8 mouse cellular contexts compared by ENCODE assay signal in genomic region chr17:45572103-45573086, GRCm38 (mm10). TPM values are rescaled to one million over a fixed set of nuclear protein-coding genes. Genes with fewer than 3 reads are reported as not detected.
DNase-seq lines count a peak whose midpoint lies in the region; ATAC-seq and TF ChIP-seq lines count a peak whose summit lies in the region.

No protein-coding gene starts in this region.

- peaks cover 51% of the 10 kb centered on the region for H3K36me3 ChIP-seq in C2C12 (ENCODE audit: control insufficient read depth, insufficient read depth)
- H3K36me3 ChIP-seq in heart, embryonic 12.5 days: peaks cover 44% of the 10 kb centered on the region
- H3K36me3 ChIP-seq in kidney, embryonic 15.5 days: peaks cover 48% of the 10 kb centered on the region
- H3K36me3 ChIP-seq in liver, embryonic 11.5 days (ENCODE audit: control insufficient read depth, insufficient read depth, low read length): peaks cover 42% of the 10 kb centered on the region
- H3K36me3 ChIP-seq in stomach, embryonic 15.5 days: peaks cover 43% of the 10 kb centered on the region

- H3K4me3 ChIP-seq in C2C12 (ENCODE audit: insufficient read depth, poor library complexity, severe bottlenecking): peak overlapping the region; percentile 95
- H3K4me3 ChIP-seq in bone marrow, adult 2 months (replicated peaks; ENCODE audit: control insufficient read depth, low read depth, low read length): peak overlapping the region; percentile 97
- H3K4me3 ChIP-seq in heart, embryonic 12.5 days: peak overlapping the region; percentile 97
- H3K4me3 ChIP-seq in kidney, embryonic 15.5 days (replicated peaks): peak overlapping the region; percentile 97
- H3K4me3 ChIP-seq in liver, embryonic 11.5 days (ENCODE audit: low read depth, low read length): peak overlapping the region; percentile 100
- H3K4me3 ChIP-seq in stomach, embryonic 15.5 days (replicated peaks): peak overlapping the region; percentile 99

- peak; percentile 83 for DNase-seq in liver, embryonic 11.5 days (ENCODE audit: low spot score)

- H3ac ChIP-seq in C2C12 (ENCODE audit: control insufficient read depth, insufficient read length, low read depth): peak overlapping the region; percentile 87

- ATAC-seq in erythroblast, adult 5-6 weeks (replicated peaks; ENCODE audit: low FRiP score, poor library complexity, severe bottlenecking): peak; percentile 52
- peak; percentile 76 for ATAC-seq in heart, embryonic 12.5 days (ENCODE audit: insufficient number of reproducible peaks, low FRiP score)
- ATAC-seq in kidney, embryonic 15.5 days (replicated peaks; ENCODE audit: low FRiP score): peak; percentile 65
- ATAC-seq in liver, embryonic 11.5 days (replicated peaks; ENCODE audit: low FRiP score): peak; percentile 50
- ATAC-seq in monocyte, adult 5-6 weeks (replicated peaks; ENCODE audit: insufficient number of reproducible peaks, low FRiP score, low TSS enrichment, poor library complexity, severe bottlenecking): 0 out of 2 replicates have a peak, but pooled peaks have one; percentile 4
- ATAC-seq in stomach, embryonic 15.5 days (ENCODE audit: insufficient read depth, low FRiP score, low read depth): peak; percentile 29

- TF ChIP-seq POLR2A in bone marrow, adult 2 months (IDR thresholded peaks at IDR 0.05; ENCODE audit: borderline replicate concordance, control insufficient read depth, low read depth, low read length): 0 out of 2 replicates have a peak, but pooled peaks have one; percentile 29

- peaks cover 44% of the 10 kb centered on the region for H3K79me3 ChIP-seq in C2C12 (ENCODE audit: low read depth)

- peaks cover 68% of the 10 kb centered on the region for H3K79me2 ChIP-seq in C2C12 (ENCODE audit: control insufficient read depth, insufficient read depth)

- peak; percentile 17 for TF ChIP-seq CTCF in C2C12 (IDR thresholded peaks at IDR 0.05; ENCODE audit: control insufficient read depth, insufficient read depth, insufficient read length)
- TF ChIP-seq CTCF in bone marrow, adult 2 months (IDR thresholded peaks at IDR 0.05; ENCODE audit: control insufficient read depth, insufficient read depth, low read length): peak; percentile 8; the same call in 1 of the 2 replicates

- H3K27me3 ChIP-seq in C2C12 (ENCODE audit: control insufficient read depth, insufficient read depth, insufficient read length): no peaks in the 10 kb centered on the region
- H3K27me3 ChIP-seq in heart, embryonic 12.5 days (replicated peaks): no peaks in the 10 kb centered on the region
- H3K27me3 ChIP-seq in kidney, embryonic 15.5 days: no peaks in the 10 kb centered on the region
- H3K27me3 ChIP-seq in liver, embryonic 11.5 days (replicated peaks; ENCODE audit: control insufficient read depth, insufficient read depth, low read length): no peaks in the 10 kb centered on the region
- no peaks in the 10 kb centered on the region for H3K27me3 ChIP-seq in stomach, embryonic 15.5 days (replicated peaks)

- peak overlapping the region; percentile 100 for H3K9ac ChIP-seq in heart, embryonic 12.5 days
- H3K9ac ChIP-seq in kidney, embryonic 15.5 days: peak overlapping the region; percentile 100
- peak overlapping the region; percentile 100 for H3K9ac ChIP-seq in liver, embryonic 11.5 days (ENCODE audit: low read depth, low read length)
- peak overlapping the region; percentile 100 for H3K9ac ChIP-seq in stomach, embryonic 15.5 days

- no peaks in the 10 kb centered on the region for H3K9me3 ChIP-seq in heart, embryonic 12.5 days (replicated peaks)
- no peaks in the 10 kb centered on the region for H3K9me3 ChIP-seq in kidney, embryonic 15.5 days (replicated peaks)
- no peaks in the 10 kb centered on the region for H3K9me3 ChIP-seq in liver, embryonic 11.5 days (ENCODE audit: control insufficient read depth, low read length)
- H3K9me3 ChIP-seq in stomach, embryonic 15.5 days: no peaks in the 10 kb centered on the region

- peak overlapping the region; percentile 75 for H3K4me2 ChIP-seq in heart, embryonic 12.5 days
- H3K4me2 ChIP-seq in kidney, embryonic 15.5 days: peak overlapping the region; percentile 88
- H3K4me2 ChIP-seq in liver, embryonic 11.5 days: peak overlapping the region; percentile 98
- H3K4me2 ChIP-seq in stomach, embryonic 15.5 days: peak overlapping the region; percentile 84

- no peaks in the 10 kb centered on the region; the same call in 1 of the 2 replicates for H3K4me1 ChIP-seq in bone marrow, adult 2 months (ENCODE audit: control insufficient read depth, insufficient read depth, low read length)
- peaks cover 54% of the 10 kb centered on the region for H3K4me1 ChIP-seq in heart, embryonic 12.5 days (replicated peaks)
- H3K4me1 ChIP-seq in kidney, embryonic 15.5 days: peaks cover 56% of the 10 kb centered on the region
- peaks cover 41% of the 10 kb centered on the region for H3K4me1 ChIP-seq in liver, embryonic 11.5 days (replicated peaks; ENCODE audit: control insufficient read depth, insufficient read depth, low read length)
- H3K4me1 ChIP-seq in stomach, embryonic 15.5 days: peaks cover 35% of the 10 kb centered on the region

- H3K27ac ChIP-seq in bone marrow, adult 2 months (ENCODE audit: control insufficient read depth, insufficient read depth, low read depth, low read length, poor library complexity): peak overlapping the region; percentile 93
- H3K27ac ChIP-seq in heart, embryonic 12.5 days (ENCODE audit: poor library complexity, severe bottlenecking): peak overlapping the region; percentile 98
- peak overlapping the region; percentile 99 for H3K27ac ChIP-seq in kidney, embryonic 15.5 days
- H3K27ac ChIP-seq in liver, embryonic 11.5 days (ENCODE audit: low read depth, low read length): peak overlapping the region; percentile 99
- H3K27ac ChIP-seq in stomach, embryonic 15.5 days: peak overlapping the region; percentile 99

- under 1% methylated on average over 57 of the region's 57 CpGs for WGBS in bone marrow, adult 2 months
- under 1% methylated on average over 57 of the region's 57 CpGs for WGBS in heart, embryonic 12.5 days
- under 1% methylated on average over 57 of the region's 57 CpGs for WGBS in kidney, embryonic 15.5 days
- WGBS in liver, embryonic 11.5 days: under 1% methylated on average over 51 of the region's 57 CpGs
- WGBS in stomach, embryonic 15.5 days: under 1% methylated on average over 56 of the region's 57 CpGs

RNA-seq across cellular contexts. Expression of gene Hsp90ab1, which starts 0.7 kb away (rescaled TPM):
- polyA plus RNA-seq in C2C12 (2012; fragmentation: generic; extraction: Trizol): 2,021 TPM
- polyA plus RNA-seq in bone marrow, adult 2 months (2011; ENCODE audit: insufficient read depth, insufficient read length, low replicate concordance, missing spikeins): 576 and 1,077 TPM in 2 replicates
- 192 and 222 TPM in 2 replicates for total RNA-seq in erythroblast, adult 5-6 weeks (2015; ENCODE audit: low replicate concordance)
- total RNA-seq in erythroblast, adult 5-6 weeks (2017; ENCODE audit: low replicate concordance): 246 and 293 TPM in 2 replicates
- 1,306 and 1,316 TPM in 2 replicates for polyA plus RNA-seq in heart, embryonic 12.5 days (2016; fragmentation: Nextera tagmentation; extraction: Ambion mirVana)
- 1,881 and 1,940 TPM in 2 replicates for polyA plus RNA-seq in kidney, embryonic 15.5 days (2015; fragmentation: Nextera tagmentation; extraction: Ambion mirVana)
- polyA plus RNA-seq in liver, embryonic 11.5 days (2014; fragmentation: Nextera tagmentation; extraction: Ambion mirVana): 1,837 and 1,887 TPM in 2 replicates
- 826 to 1,618 TPM (median 1,101 TPM) in 3 replicates for total RNA-seq in monocyte, adult 5-6 weeks (2017)
- 1,532 and 1,551 TPM in 2 replicates for polyA plus RNA-seq in stomach, embryonic 15.5 days (2015; fragmentation: Nextera tagmentation; extraction: Ambion mirVana)

RNA-seq across cellular contexts. Expression of gene Slc35b2, which starts 8.7 kb away (rescaled TPM):
- 131 TPM for polyA plus RNA-seq in C2C12 (2012; fragmentation: generic; extraction: Trizol)
- polyA plus RNA-seq in bone marrow, adult 2 months (2011; ENCODE audit: insufficient read depth, insufficient read length, low replicate concordance, missing spikeins): 14.7 and 22.7 TPM in 2 replicates
- total RNA-seq in erythroblast, adult 5-6 weeks (2015; ENCODE audit: low replicate concordance): 16.5 and 25.2 TPM in 2 replicates
- total RNA-seq in erythroblast, adult 5-6 weeks (2017; ENCODE audit: low replicate concordance): 2.2 and 21.7 TPM in 2 replicates
- polyA plus RNA-seq in heart, embryonic 12.5 days (2016; fragmentation: Nextera tagmentation; extraction: Ambion mirVana): 85.6 and 89.6 TPM in 2 replicates
- 142 TPM in 2 replicates for polyA plus RNA-seq in kidney, embryonic 15.5 days (2015; fragmentation: Nextera tagmentation; extraction: Ambion mirVana)
- 110 and 116 TPM in 2 replicates for polyA plus RNA-seq in liver, embryonic 11.5 days (2014; fragmentation: Nextera tagmentation; extraction: Ambion mirVana)
- total RNA-seq in monocyte, adult 5-6 weeks (2017): 26.7 to 47.1 TPM (median 39.0 TPM) in 3 replicates
- polyA plus RNA-seq in stomach, embryonic 15.5 days (2015; fragmentation: Nextera tagmentation; extraction: Ambion mirVana): 115 and 131 TPM in 2 replicates

RNA-seq across cellular contexts. Expression of gene Nfkbie, which starts 16.9 kb away (rescaled TPM):
- polyA plus RNA-seq in C2C12 (2012; fragmentation: generic; extraction: Trizol): 5.3 TPM
- 6.9 and 14.8 TPM in 2 replicates for polyA plus RNA-seq in bone marrow, adult 2 months (2011; ENCODE audit: insufficient read depth, insufficient read length, low replicate concordance, missing spikeins)
- total RNA-seq in erythroblast, adult 5-6 weeks (2015; ENCODE audit: low replicate concordance): 1.5 and 1.7 TPM in 2 replicates
- 1.1 and 1.5 TPM in 2 replicates for total RNA-seq in erythroblast, adult 5-6 weeks (2017; ENCODE audit: low replicate concordance)
- polyA plus RNA-seq in heart, embryonic 12.5 days (2016; fragmentation: Nextera tagmentation; extraction: Ambion mirVana): 2.5 and 3.1 TPM in 2 replicates
- 5.3 and 5.7 TPM in 2 replicates for polyA plus RNA-seq in kidney, embryonic 15.5 days (2015; fragmentation: Nextera tagmentation; extraction: Ambion mirVana)
- polyA plus RNA-seq in liver, embryonic 11.5 days (2014; fragmentation: Nextera tagmentation; extraction: Ambion mirVana): 2.5 and 3.0 TPM in 2 replicates
- total RNA-seq in monocyte, adult 5-6 weeks (2017): 55.6 to 60.0 TPM (median 55.9 TPM) in 3 replicates
- polyA plus RNA-seq in stomach, embryonic 15.5 days (2015; fragmentation: Nextera tagmentation; extraction: Ambion mirVana): 4.3 and 4.4 TPM in 2 replicates

RNA-seq across cellular contexts. Expression of gene Tmem151b, which starts 22.9 kb away (rescaled TPM):
- 1.2 TPM for polyA plus RNA-seq in C2C12 (2012; fragmentation: generic; extraction: Trizol)
- 1.5 and 4.3 TPM in 2 replicates for polyA plus RNA-seq in bone marrow, adult 2 months (2011; ENCODE audit: insufficient read depth, insufficient read length, low replicate concordance, missing spikeins)
- total RNA-seq in erythroblast, adult 5-6 weeks (2015; ENCODE audit: low replicate concordance): not detected in 2 replicates
- total RNA-seq in erythroblast, adult 5-6 weeks (2017; ENCODE audit: low replicate concordance): not detected in 2 replicates
- 1.4 and 1.6 TPM in 2 replicates for polyA plus RNA-seq in heart, embryonic 12.5 days (2016; fragmentation: Nextera tagmentation; extraction: Ambion mirVana)
- 3.1 and 3.4 TPM in 2 replicates for polyA plus RNA-seq in kidney, embryonic 15.5 days (2015; fragmentation: Nextera tagmentation; extraction: Ambion mirVana)
- 1.2 and 1.4 TPM in 2 replicates for polyA plus RNA-seq in liver, embryonic 11.5 days (2014; fragmentation: Nextera tagmentation; extraction: Ambion mirVana)
- total RNA-seq in monocyte, adult 5-6 weeks (2017): 0.10 to 0.32 TPM in 2 of 3 replicates, not detected in the other
- polyA plus RNA-seq in stomach, embryonic 15.5 days (2015; fragmentation: Nextera tagmentation; extraction: Ambion mirVana): 2.3 and 2.5 TPM in 2 replicates

RNA-seq across cellular contexts. Expression of gene Slc29a1, which starts 27.0 kb away (rescaled TPM):
- polyA plus RNA-seq in C2C12 (2012; fragmentation: generic; extraction: Trizol): 264 TPM
- 73.1 and 109 TPM in 2 replicates for polyA plus RNA-seq in bone marrow, adult 2 months (2011; ENCODE audit: insufficient read depth, insufficient read length, low replicate concordance, missing spikeins)
- 15.9 and 34.5 TPM in 2 replicates for total RNA-seq in erythroblast, adult 5-6 weeks (2015; ENCODE audit: low replicate concordance)
- total RNA-seq in erythroblast, adult 5-6 weeks (2017; ENCODE audit: low replicate concordance): 32.9 and 46.5 TPM in 2 replicates
- 68.3 and 74.1 TPM in 2 replicates for polyA plus RNA-seq in heart, embryonic 12.5 days (2016; fragmentation: Nextera tagmentation; extraction: Ambion mirVana)
- 100 and 102 TPM in 2 replicates for polyA plus RNA-seq in kidney, embryonic 15.5 days (2015; fragmentation: Nextera tagmentation; extraction: Ambion mirVana)
- 277 and 325 TPM in 2 replicates for polyA plus RNA-seq in liver, embryonic 11.5 days (2014; fragmentation: Nextera tagmentation; extraction: Ambion mirVana)
- 34.4 to 64.6 TPM (median 37.8 TPM) in 3 replicates for total RNA-seq in monocyte, adult 5-6 weeks (2017)
- 83.4 and 88.9 TPM in 2 replicates for polyA plus RNA-seq in stomach, embryonic 15.5 days (2015; fragmentation: Nextera tagmentation; extraction: Ambion mirVana)

Comparison
In these comparisons a context has a peak if more than half of its experiments do, and no peak if none do; other contexts are left out.
1. Peak in every context shown above with its lines: DNase-seq, ATAC-seq, H3K4me3 ChIP-seq and H3K27ac ChIP-seq.
2. ATAC-seq: peak in every context shown above with its lines; median percentile 76 in heart, embryonic 12.5 days; 65 in kidney, embryonic 15.5 days; 52 in erythroblast, adult 5-6 weeks; 50 in liver, embryonic 11.5 days; 29 in stomach, embryonic 15.5 days; 4 in monocyte, adult 5-6 weeks.